Mouse (Mus musculus) lung, adult 18-20 months (tissue): Measurements from ENCODE around the gene Cnot6l.
A peak's percentile ranks its signal among the peaks of the same experiment; 100 is the strongest.

ENCODE experiments used
- DNase-seq, 2 experiments: peaks; one replicate each; pipeline ENCODE4 v3.0.0; 2022; ENCODE audit warnings: mixed read lengths in 2 of 2

The Cnot6l gene

DNA sequence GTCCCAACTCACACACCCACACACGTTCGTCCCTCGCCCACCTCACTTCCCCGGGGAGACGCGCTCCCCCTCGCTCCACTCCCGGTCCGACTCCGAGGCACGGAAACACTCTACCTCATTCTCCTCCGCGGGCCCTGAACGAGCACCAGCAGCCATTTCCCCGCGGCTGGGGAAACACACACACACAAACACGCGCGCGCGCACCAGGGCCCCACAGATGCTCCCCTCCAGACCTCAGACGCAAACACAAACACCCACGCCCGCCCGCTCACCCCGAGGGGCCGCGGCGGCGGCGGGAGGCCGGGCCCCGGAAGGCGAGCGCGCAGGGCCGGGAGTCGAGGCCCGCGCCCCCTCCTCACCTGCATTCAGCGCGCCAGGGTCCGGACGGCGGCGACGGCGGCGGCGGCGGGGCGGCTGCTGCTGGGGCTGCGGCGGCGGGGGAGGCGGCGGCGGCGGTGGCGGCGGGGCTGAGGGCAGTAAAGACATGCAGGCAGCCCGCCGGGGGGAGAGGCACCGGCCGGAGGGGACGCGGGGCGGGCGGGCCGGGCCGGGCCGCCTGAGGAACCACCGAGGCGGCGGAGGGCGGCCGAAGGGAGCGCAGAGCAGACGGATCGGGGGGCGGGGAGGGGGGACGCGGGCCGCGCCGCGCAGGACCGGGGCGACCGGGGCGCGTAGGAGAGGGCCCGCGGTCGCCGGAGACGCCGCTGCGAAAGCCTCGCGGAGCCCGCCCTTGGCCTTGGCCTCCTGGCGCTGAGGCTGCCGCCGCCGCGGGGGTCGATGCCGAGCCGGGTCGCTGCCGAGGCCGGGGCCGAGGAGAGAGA is 2.2 kb downstream of the Cnot6l start:
- peak; percentile 54 for DNase-seq

DNA sequence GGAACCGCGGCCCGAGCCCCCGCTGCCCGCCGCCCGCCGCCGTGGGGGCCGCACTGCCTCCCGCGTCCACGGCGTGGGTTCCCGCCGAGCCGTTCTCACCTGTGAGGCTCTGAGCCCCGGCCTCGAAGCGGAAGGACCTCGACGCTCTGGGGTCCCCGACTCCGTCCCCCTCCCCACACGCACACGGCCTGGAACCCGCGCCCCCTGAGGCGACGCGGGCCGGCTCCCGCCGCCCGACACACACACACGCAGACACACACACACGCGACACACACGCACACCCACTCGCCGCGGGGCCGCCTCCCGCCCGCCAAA is 2.8 kb downstream of the Cnot6l start:
- DNase-seq = no peak

DNA sequence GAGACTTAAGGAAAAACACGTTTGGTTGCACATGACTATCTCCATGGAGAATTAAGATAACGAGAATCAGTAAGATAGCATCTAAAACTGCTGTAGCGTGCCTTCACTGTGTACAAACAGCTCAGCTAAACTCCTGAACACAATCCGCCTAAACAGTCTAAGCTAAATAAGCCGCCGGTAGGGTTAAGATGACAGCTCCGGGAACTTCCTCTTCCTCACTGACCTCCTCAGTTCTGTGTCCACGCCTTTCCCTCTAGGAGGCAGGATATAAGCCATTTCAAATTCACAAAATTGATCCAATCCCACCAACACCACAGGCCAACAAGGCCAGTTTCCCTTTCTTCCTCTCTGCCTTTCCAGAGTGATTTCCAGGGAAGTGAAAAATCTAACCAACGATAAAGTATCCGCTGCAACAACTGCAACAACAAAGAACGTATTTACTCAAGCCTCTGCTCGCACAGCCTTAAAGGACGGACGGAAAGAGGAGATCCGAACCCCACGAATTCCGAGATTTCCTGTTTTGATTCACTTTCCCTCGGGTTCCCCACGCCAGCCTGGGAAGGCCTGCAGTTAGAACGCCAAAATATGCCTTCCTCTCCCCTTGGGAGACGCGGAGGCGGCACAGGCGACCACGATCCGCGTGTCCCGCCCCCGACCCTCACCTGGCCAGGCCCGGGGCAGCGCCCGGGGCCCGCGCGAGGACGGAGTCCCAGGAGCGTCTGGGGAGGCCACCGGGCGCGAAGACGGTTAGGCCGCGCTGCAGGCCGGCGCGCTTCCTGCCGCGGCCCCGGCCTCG is 3.3 kb downstream of the Cnot6l start:
- DNase-seq = peak; percentile 47 to 57

DNA sequence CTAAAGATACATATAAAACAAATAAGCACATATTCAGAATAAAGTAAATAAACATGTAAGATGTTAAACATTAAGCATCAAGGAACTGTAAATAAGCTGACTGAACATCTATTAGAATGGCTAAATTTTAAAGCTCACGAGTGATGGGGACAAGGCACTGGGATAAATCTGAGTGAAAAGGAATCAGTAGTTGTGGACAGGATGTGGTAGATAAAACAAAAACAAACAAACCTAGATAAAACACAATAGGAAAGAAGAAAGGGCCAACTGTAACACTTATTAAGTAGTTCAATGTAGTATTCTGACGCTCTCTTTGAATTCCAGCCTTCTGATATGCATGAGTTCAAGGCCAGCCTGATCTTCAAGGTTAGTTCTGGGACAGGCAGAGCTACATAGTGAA is 21.6 kb downstream of the Cnot6l start:
- DNase-seq = no peak

DNA sequence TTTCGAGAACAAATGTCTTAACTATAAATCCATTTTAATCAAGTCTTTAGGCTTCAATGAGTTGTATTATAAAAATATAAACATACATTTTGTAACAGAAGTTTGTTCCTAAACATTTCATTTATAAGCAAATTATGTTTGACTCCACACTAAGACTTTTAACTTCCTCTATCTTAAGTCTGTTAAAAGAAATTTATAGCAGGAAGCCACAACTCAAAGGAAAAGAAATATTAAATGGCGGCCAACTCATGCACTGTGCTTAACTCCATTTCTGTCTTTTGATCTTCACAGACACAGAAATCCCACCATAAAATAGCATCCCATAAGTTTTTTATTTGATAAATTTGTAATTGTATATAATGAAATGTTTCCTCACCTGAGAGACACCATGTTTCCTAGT is 33.3 kb downstream of the Cnot6l start:
- no peak for DNase-seq

DNA sequence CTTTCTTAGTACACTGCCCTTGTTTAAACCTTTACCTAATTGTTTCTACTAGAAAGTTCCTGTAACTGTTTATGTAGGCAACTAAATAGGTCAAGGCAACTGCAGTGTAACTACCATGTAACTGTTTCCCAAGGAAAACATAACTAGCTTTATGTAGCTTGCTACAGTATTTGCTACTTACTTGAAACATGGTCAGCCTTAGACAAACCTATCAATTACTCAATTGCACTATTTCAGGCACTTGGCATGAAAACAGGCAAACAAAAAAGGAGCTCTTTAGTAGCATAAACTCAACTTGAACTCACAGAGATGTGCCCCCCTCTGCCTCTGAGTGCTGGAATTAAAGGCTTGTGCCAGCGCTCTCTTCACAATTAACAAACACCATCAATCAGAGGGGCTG is 37.1 kb downstream of the Cnot6l start:
- peak in 1 of 2 experiments; percentile 4 for DNase-seq

DNA sequence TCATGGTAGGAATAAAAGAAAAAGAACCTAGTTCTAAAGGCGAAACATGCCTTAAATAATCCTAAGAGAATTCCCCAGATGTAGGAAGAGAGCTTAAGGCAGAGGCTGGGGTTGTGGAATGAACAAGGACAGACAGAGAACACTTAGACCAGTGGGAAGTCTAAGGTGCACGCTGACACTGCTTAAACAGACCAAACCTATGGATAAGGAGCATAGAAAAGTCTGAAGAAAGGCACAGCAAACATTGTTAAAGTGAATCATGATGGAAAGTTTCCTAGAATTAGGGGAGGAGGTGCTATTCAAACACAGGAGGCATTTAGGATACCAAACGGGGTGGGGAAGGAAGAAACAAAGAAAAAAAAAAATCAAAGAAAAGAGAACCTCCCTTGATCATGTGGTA is 49.0 kb downstream of the Cnot6l start:
- DNase-seq = no peak

DNA sequence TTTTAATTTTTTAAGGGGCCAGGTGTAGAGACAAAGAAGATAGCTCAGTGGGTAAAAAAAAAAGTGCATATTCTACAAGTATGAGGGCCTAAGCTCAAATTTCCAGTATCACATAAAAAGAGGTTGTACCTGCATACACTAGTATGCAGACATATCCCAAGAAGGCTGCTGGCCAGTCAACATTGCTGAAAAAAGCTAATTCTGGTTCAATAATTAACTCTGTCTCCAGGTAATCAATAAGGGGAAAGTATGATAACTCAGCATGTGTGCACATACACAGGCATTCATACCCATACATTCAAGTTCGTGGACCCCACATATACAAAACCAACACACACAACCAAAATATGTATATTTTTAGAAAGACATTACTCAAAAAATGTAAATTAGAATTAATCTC is 59.3 kb downstream of the Cnot6l start:
- no peak for DNase-seq

DNA sequence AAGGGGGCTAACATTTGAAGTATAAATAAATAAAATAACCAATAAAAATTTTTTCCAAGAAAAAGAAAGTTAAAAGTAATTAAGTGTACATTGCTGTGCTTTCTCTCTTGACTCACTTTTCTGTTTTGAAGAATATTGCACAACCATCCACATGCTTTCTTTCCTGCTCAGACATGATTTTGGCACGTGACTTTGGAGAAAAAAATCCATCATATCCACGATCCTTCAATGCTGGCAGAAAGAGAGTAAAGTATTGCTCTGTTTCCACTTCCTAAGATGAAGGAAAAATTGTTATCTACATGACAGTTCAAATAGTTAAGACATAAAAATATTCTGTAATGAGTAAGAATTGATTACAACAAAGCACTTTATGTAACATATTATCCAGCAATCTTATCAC is 72.5 kb downstream of the Cnot6l start:
- DNase-seq = no peak

DNA sequence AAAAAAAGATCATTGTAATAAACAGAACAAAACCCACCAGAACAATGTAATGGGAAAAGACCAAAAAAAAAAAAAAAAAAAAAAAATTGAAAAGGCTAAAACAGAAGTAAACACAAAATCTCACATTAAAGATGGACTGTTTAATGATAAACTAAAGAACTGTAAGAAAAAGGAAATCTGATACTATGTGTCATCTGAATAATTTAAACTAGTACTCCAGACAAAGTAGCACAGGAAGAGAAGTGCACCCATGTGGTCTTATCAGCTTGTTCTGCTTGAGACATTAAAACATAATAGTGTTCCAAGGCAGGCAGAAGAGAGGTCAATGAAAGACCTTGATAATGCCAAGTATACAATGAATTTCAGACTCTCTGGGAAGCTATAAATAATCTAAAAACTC is 78.6 kb downstream of the Cnot6l start:
- DNase-seq = no peak

DNA sequence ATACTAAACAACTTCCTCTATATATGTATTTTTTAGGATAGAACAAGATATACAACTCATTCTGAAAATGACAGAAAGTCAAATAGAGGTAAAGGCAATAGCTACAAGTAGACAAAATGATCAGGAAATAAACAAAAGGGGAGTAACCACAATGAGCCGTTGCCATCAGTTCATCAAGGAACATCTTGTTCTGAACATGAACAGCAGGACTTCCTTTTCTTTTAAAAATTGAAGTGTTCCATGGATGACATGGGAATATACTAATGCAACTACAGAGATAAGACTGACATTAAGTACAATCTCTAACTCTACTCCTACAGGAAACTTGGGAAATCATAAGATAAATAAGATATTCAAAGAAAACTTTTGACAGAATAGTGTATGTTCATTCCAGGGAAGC is 84.9 kb downstream of the Cnot6l start:
- DNase-seq = no peak

DNA sequence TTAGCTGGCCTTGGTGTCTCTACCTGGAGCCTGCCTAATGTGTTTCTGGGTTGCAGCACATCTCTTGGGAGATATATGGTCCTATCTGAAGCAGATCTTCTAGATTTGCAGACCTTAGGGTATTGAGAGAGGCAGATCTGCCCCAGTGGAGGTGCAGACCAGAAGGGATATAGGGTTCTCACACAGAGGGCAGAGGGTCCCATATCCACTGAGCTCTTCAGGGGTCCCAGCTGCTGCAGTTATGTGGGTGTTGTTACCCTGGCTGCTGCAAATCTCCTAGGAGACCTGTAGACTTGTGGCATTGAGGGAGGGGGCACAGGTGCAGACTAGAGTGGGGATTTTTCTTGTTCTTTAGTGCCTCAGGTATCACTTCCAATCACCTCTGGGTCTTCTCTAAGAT is 98.4 kb downstream of the Cnot6l start:
- no peak for DNase-seq

DNA sequence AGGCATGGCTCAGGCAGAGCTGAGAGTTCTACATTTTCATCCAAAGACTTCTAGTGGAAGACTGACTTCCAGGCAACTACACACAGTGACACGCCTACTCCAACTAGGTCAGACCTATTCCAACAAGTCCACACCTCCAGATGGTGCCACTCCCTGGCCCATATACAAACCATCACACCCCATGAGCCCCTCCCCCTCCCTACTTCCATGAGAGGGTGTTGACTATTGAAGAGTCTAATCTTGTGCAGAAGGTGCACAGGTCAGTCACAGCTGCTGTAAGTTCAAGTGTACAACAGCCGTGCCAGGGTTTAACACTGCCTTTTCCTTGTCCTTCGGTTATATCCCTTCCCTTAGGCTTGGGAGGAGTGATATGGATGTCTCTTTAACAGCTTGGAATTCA is 121.5 kb downstream of the Cnot6l start:
- DNase-seq = no peak

DNA sequence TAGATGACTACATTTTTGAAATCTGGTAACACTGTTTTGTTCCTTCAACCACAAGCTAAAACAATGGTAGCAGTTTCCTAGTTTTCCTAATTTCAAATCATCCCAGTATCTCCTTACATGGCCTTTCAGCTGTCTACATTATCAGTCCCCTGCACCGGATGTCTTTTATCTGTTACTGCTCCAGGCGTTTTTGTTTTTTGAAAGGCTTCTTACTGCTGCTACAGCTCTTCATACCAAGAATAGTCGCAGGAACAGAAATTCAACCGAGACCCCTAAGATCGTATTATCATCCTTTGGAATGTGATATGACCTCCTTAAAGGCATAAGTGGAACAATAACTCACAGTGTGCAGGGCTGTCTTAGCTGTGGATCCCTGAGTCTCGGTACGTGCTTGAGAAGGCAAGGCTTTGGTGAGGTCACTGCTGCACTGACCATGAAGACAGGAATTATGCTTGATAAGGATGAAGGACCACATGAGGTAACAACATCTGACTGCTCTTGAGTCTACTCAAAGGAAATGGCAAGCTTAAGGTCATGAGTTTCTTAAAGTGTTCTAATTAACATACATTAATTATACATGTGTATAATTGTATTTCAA is 122.4 kb downstream of the Cnot6l start:
- no peak for DNase-seq

DNA sequence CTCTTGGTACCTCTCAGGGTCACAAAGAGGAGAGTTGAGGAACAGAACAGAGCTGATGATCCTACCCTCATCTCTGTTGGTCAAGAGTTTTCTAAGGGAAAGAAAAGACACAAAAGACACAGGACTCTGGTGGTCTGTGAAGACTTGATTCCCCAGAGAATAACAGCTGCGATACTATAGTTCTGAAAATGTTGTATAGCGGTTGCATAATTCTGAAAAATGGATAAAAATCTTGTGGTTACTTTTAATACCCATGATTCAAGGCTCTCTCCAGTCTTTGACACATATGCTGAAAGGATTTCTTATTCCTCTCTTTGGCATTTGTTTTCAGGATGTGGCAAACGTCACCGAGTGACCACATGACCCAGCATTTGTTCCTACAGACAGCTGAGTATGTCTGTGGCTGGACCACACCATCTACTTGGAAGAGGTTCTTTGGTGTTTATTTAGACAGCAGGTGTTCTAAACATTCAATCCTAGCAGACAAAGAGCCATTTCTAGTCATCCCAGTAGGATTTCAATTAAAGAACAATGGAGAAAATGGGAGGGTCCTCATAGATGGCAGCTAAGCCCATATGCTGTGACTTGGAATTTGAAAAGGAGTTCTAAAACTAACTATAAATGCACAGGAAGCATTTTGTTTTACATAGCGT is 124.7 kb downstream of the Cnot6l start:
- DNase-seq = no peak

DNA sequence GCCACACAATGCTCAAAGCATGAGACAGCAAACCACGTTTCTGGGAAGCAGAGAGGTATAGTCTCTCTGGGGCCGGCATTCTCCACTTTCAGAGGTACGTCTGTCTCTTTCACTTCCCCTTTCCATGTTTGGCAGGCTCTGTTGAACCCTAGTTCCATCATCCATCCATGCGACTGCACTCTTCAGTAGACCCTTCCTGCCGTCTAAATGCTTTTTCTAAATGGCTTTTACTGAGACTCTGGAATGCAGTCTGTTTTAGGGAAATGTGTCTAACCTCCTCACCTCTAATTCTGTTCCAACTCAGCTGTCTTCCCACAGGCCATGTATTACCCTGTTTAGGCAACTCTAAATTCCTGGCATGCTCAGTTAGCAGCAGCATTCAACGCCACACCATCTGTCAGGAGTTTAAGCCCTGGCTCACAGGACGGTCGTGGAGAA is 126.3 kb downstream of the Cnot6l start:
- DNase-seq = no peak

DNA sequence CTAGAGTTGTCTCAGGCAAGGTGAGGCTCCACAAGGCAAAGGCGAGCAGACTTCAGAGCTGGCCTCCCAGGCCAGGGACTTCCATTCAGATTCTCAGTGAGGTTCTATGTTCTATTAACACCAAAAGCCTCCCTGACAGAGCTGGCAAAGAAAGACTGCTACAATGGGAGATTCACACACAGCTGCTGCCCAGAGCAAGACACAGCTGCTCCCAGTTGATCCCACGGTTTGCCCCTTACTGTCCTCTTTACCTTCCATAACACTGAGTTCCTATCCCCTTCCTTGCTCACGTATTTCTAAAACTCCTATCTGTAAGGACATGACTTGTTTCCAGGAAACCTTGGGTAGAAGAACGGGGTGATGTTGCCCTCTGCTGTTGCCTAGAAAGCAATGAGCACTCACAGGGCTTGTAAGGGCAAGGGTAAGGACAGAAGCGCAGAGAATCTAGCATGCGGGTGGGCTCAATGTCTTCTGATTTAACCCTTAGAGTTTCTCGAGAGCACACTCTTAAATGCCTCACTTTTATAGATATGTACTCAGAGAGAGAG is 127.8 kb downstream of the Cnot6l start:
- no peak for DNase-seq

DNA sequence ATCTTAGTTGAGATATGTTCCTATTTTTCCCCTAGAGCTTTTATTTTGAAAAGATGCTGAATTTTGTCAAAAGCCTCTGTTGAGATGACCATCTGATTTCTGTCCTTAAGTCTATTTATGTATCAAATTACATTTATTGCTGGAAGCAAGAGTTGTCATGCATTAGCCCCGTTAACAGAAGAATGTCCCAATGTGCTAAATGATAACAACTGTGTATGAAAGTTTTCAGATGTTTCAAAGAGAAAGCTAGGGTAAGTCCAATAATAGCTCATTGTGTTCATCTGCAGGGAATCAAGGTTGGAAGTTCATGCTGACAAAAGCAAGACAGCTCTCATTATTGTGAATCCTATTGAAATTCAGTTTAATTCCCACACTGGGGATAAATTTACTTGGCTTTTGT is 129.9 kb downstream of the Cnot6l start:
- DNase-seq = no peak

DNA sequence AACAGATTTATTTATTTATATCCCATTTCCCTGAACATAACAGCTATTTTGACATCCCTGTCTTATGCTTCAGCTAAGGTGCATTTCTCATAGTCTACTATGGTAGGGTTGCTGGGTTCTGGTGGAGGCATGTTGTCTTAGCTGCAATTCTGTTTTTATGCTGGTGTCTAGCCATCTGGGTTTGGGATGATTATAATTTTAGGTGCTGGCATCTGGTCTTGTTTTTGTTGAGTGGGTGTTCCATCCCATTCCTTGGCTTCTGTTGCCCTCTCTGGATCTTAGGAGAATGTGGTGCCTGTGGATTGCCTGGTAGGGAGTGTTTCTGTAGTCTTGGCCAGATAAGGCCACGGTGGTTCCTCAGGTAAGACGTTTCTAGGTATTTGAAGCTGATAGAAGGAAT is 134.2 kb downstream of the Cnot6l start:
- no peak for DNase-seq
